Mouse (Mus musculus): ENCODE results near the gene Fgfr2. TPM values are rescaled to one million over a fixed set of nuclear protein-coding genes. Genes with fewer than 3 reads are reported as not detected.

The Fgfr2 gene
- polyA plus RNA-seq, 1 experiment from 2014 or later: 106 TPM

- H3K27ac ChIP-seq (replicated peaks; ENCODE audit: low read depth, low read length): peak overlapping the region; percentile 80
- DNase-seq (ENCODE audit: low spot score) (peak; percentile 61), ATAC-seq (ENCODE audit: low read depth) (peak; percentile 27; the same call in 1 of the 2 replicates)
- H3K9me3 ChIP-seq (ENCODE audit: control insufficient read depth, low read length): no peaks in the 10 kb centered on the region
- H3K36me3 ChIP-seq (ENCODE audit: control insufficient read depth, insufficient read depth, low read length): no peaks in the 10 kb centered on the region
- H3K9ac ChIP-seq (ENCODE audit: low read depth, low read length): no peak overlapping the region
- H3K4me2 ChIP-seq (ENCODE audit: low read depth, low read length): 0 out of 2 replicates have a peak overlapping the region, but pooled peaks have one; percentile 0
- peaks cover 36% of the 10 kb centered on the region for H3K4me1 ChIP-seq (ENCODE audit: control insufficient read depth, insufficient read depth, low read length)
- no peaks in the 10 kb centered on the region for H3K27me3 ChIP-seq (replicated peaks; ENCODE audit: control insufficient read depth, insufficient read depth, low read length)
- WGBS: 40% methylated on average over 7 of the region's 7 CpGs
- H3K4me3 ChIP-seq (ENCODE audit: low read depth, low read length): no peak overlapping the region
Measured at GRCm38 (mm10) chr7:130288248-130288647, 2834.9 kb downstream of the Fgfr2 start.

GRCm38 (mm10) chr7:130278738-130279705, 2844.1 kb downstream of the Fgfr2 start:
- Histone ChIP-seq H3K4me3 (ENCODE audit: low read depth, low read length) (no peak overlapping the region), H3K4me2 (ENCODE audit: low read depth, low read length) (no peak overlapping the region), H3K9ac (ENCODE audit: low read depth, low read length) (no peak overlapping the region), H3K27ac (replicated peaks; ENCODE audit: low read depth, low read length) (peak overlapping the region; percentile 54), H3K27me3 (replicated peaks; ENCODE audit: control insufficient read depth, insufficient read depth, low read length) (no peaks in the 10 kb centered on the region), H3K9me3 (ENCODE audit: control insufficient read depth, low read length) (no peaks in the 10 kb centered on the region), H3K36me3 (ENCODE audit: control insufficient read depth, insufficient read depth, low read length) (no peaks in the 10 kb centered on the region), H3K4me1 (ENCODE audit: control insufficient read depth, insufficient read depth, low read length) (peaks cover 17% of the 10 kb centered on the region)
- 44% methylated on average over 19 of the region's 19 CpGs for WGBS
- DNase-seq (ENCODE audit: low spot score) (no peak), ATAC-seq (ENCODE audit: low read depth) (peak; percentile 54; the same call in 1 of the 2 replicates)

- Histone ChIP-seq H3K27me3 (replicated peaks; ENCODE audit: control insufficient read depth, insufficient read depth, low read length) (no peaks in the 10 kb centered on the region), H3K4me2 (ENCODE audit: low read depth, low read length) (no peak overlapping the region)
- 41% methylated on average over 11 of the region's 11 CpGs for WGBS
Measured at GRCm38 (mm10) chr7:130278000-130278737, 2845.0 kb downstream of the Fgfr2 start.

GRCm38 (mm10) chr7:130273265-130273664, 2849.9 kb downstream of the Fgfr2 start:
- H3K4me2 ChIP-seq (ENCODE audit: low read depth, low read length): no peak overlapping the region

More at GRCm38 (mm10) chr7:130278000-130278737, 2845.0 kb downstream of the Fgfr2 start:
- ATAC-seq (ENCODE audit: low read depth) (no peak), DNase-seq (ENCODE audit: low spot score) (no peak)
- Histone ChIP-seq H3K27ac (replicated peaks; ENCODE audit: low read depth, low read length) (peak overlapping the region; percentile 54; the same call in 1 of the 2 replicates), H3K9ac (ENCODE audit: low read depth, low read length) (no peak overlapping the region), H3K36me3 (ENCODE audit: control insufficient read depth, insufficient read depth, low read length) (no peaks in the 10 kb centered on the region), H3K4me3 (ENCODE audit: low read depth, low read length) (no peak overlapping the region), H3K9me3 (ENCODE audit: control insufficient read depth, low read length) (no peaks in the 10 kb centered on the region), H3K4me1 (ENCODE audit: control insufficient read depth, insufficient read depth, low read length) (peaks cover 17% of the 10 kb centered on the region)

GRCm38 (mm10) chr7:130270807-130271206, 2852.3 kb downstream of the Fgfr2 start:
- no peak for ATAC-seq (ENCODE audit: low read depth)
- WGBS: 90% methylated on average over 5 of the region's 5 CpGs
- no peaks in the 10 kb centered on the region for H3K36me3 ChIP-seq (ENCODE audit: control insufficient read depth, insufficient read depth, low read length)
- no peak for DNase-seq (ENCODE audit: low spot score)
- H3K4me3 ChIP-seq (ENCODE audit: low read depth, low read length): no peak overlapping the region
- no peaks in the 10 kb centered on the region for H3K9me3 ChIP-seq (ENCODE audit: control insufficient read depth, low read length)
- H3K4me2 ChIP-seq (ENCODE audit: low read depth, low read length): no peak overlapping the region
- no peak overlapping the region for H3K27ac ChIP-seq (replicated peaks; ENCODE audit: low read depth, low read length)
- H3K9ac ChIP-seq (ENCODE audit: low read depth, low read length): no peak overlapping the region
- H3K27me3 ChIP-seq (replicated peaks; ENCODE audit: control insufficient read depth, insufficient read depth, low read length): no peaks in the 10 kb centered on the region
- peaks cover 8% of the 10 kb centered on the region for H3K4me1 ChIP-seq (ENCODE audit: control insufficient read depth, insufficient read depth, low read length)

More at GRCm38 (mm10) chr7:130273265-130273664, 2849.9 kb downstream of the Fgfr2 start:
- H3K4me1 ChIP-seq (ENCODE audit: control insufficient read depth, insufficient read depth, low read length): peaks cover 10% of the 10 kb centered on the region
- H3K4me3 ChIP-seq (ENCODE audit: low read depth, low read length): no peak overlapping the region
- no peaks in the 10 kb centered on the region for H3K9me3 ChIP-seq (ENCODE audit: control insufficient read depth, low read length)
- ATAC-seq (ENCODE audit: low read depth) (peak; percentile 68), DNase-seq (ENCODE audit: low spot score) (no peak)
- no peaks in the 10 kb centered on the region for H3K27me3 ChIP-seq (replicated peaks; ENCODE audit: control insufficient read depth, insufficient read depth, low read length)
- H3K27ac ChIP-seq (replicated peaks; ENCODE audit: low read depth, low read length): no peak overlapping the region
- H3K9ac ChIP-seq (ENCODE audit: low read depth, low read length): no peak overlapping the region
- H3K36me3 ChIP-seq (ENCODE audit: control insufficient read depth, insufficient read depth, low read length): no peaks in the 10 kb centered on the region
- WGBS: 21% methylated on average over 12 of the region's 16 CpGs

- Histone ChIP-seq H3K36me3 (ENCODE audit: control insufficient read depth, insufficient read depth, low read length) (no peaks in the 10 kb centered on the region), H3K4me2 (ENCODE audit: low read depth, low read length) (no peak overlapping the region), H3K9ac (ENCODE audit: low read depth, low read length) (no peak overlapping the region), H3K9me3 (ENCODE audit: control insufficient read depth, low read length) (no peaks in the 10 kb centered on the region), H3K4me3 (ENCODE audit: low read depth, low read length) (no peak overlapping the region), H3K27me3 (replicated peaks; ENCODE audit: control insufficient read depth, insufficient read depth, low read length) (no peaks in the 10 kb centered on the region), H3K27ac (replicated peaks; ENCODE audit: low read depth, low read length) (no peak overlapping the region), H3K4me1 (ENCODE audit: control insufficient read depth, insufficient read depth, low read length) (peaks cover 8% of the 10 kb centered on the region)
- no peak for DNase-seq (ENCODE audit: low spot score)
- ATAC-seq (ENCODE audit: low read depth): no peak
- WGBS: 52% methylated on average over 16 of the region's 16 CpGs
Measured at GRCm38 (mm10) chr7:130269124-130269867, 2853.9 kb downstream of the Fgfr2 start.

GRCm38 (mm10) chr7:130267099-130267498, 2856.1 kb downstream of the Fgfr2 start:
- Histone ChIP-seq H3K4me2 (ENCODE audit: low read depth, low read length) (peak overlapping the region; percentile 78; the same call in 1 of the 2 replicates), H3K9me3 (ENCODE audit: control insufficient read depth, low read length) (no peaks in the 10 kb centered on the region), H3K4me1 (ENCODE audit: control insufficient read depth, insufficient read depth, low read length) (peaks cover 13% of the 10 kb centered on the region), H3K4me3 (ENCODE audit: low read depth, low read length) (no peak overlapping the region), H3K9ac (ENCODE audit: low read depth, low read length) (no peak overlapping the region), H3K36me3 (ENCODE audit: control insufficient read depth, insufficient read depth, low read length) (no peaks in the 10 kb centered on the region), H3K27me3 (replicated peaks; ENCODE audit: control insufficient read depth, insufficient read depth, low read length) (no peaks in the 10 kb centered on the region), H3K27ac (replicated peaks; ENCODE audit: low read depth, low read length) (peak overlapping the region; percentile 54; the same call in 1 of the 2 replicates)
- no peak for ATAC-seq (ENCODE audit: low read depth)
- DNase-seq (ENCODE audit: low spot score): no peak
- WGBS: 31% methylated on average over 5 of the region's 5 CpGs

- 1% methylated on average over 14 of the region's 52 CpGs for WGBS
Measured at GRCm38 (mm10) chr7:130266166-130266490, 2857.0 kb downstream of the Fgfr2 start.

More at GRCm38 (mm10) chr7:130266166-130266490, 2857.0 kb downstream of the Fgfr2 start:
- Histone ChIP-seq H3K9ac (ENCODE audit: low read depth, low read length) (peak overlapping the region; percentile 94), H3K36me3 (ENCODE audit: control insufficient read depth, insufficient read depth, low read length) (peaks cover 4% of the 10 kb centered on the region), H3K4me2 (ENCODE audit: low read depth, low read length) (peak overlapping the region; percentile 78), H3K9me3 (ENCODE audit: control insufficient read depth, low read length) (no peaks in the 10 kb centered on the region), H3K4me1 (ENCODE audit: control insufficient read depth, insufficient read depth, low read length) (peaks cover 19% of the 10 kb centered on the region), H3K27me3 (replicated peaks; ENCODE audit: control insufficient read depth, insufficient read depth, low read length) (no peaks in the 10 kb centered on the region), H3K4me3 (ENCODE audit: low read depth, low read length) (peak overlapping the region; percentile 79), H3K27ac (replicated peaks; ENCODE audit: low read depth, low read length) (peak overlapping the region; percentile 93)
- DNase-seq (ENCODE audit: low spot score) (peak; percentile 94), ATAC-seq (ENCODE audit: low read depth) (peak; percentile 94)
